Mouse (Mus musculus) ES-E14 (cell line): ENCODE results near the gene Map6d1.

Source experiments
- HCFC1 ChIP-seq: IDR thresholded peaks from 2 replicates; pipeline ENCODE4 v1.6.1; 2012; ENCODE audit warnings: low read length, inconsistent platforms, borderline replicate concordance; ENCODE audit not compliant: insufficient read depth
- MAFK ChIP-seq: IDR thresholded peaks from 2 replicates; pipeline ENCODE4 v1.6.1; 2014; ENCODE audit warnings: mild to moderate bottlenecking, low read depth, low read length, inconsistent platforms; ENCODE audit not compliant: insufficient read depth

DNA sequence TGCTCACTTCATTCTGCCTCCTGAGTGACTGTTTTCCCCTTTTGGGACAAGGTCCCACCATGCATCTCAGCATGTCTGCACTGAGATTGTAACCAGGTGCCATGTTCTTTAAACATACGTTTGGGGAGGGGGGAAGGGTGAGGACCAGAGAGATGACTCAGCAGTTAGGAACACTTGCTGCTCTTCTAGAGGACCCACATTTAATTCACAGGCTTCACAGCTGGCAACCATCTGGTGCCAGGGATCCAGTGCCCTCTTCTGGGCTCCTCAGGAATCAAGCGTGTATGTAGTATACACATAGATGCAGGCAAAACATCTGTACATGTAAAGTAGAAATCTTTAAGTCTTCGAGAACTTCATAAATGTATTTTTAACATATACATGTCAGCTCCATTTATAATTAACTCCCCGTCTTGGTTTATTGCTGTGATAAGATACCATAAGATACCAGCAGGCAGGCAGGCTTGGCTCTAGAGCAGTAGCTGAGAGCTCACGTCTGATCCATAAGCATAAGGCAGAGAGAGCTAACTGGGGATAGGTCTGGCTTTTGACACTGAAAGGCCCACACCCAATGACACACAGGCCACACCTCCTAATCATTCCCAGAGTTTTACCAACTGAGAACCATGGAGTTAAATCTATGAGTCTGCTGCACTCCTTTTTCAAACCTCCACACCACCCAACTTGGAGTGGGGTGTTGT lies 41.5 kb downstream of the Map6d1 start:
- TF ChIP-seq HCFC1 (no peak), MAFK (peak; percentile 81)
